Mouse (Mus musculus): ENCODE measurements at regions not wholly inside any gene's neighbourhood (a gene's known extent, or its start where the extent isn't known, plus 50 kb on each side); places are given as distances from the start of the nearest gene placed in this dataset.

- no peak for DNase-seq (ENCODE audit: low spot score)
Measured at GRCm38 (mm10) chr6:147970162-147970608, 76.9 kb upstream of the Far2 start.

- DNase-seq (ENCODE audit: low spot score) = no peak
Measured at GRCm38 (mm10) chr6:147972552-147972951, 74.5 kb upstream of the Far2 start.

GRCm38 (mm10) chr6:147973059-147973458 lies 74.0 kb upstream of the Far2 start:
- no peak for DNase-seq (ENCODE audit: low spot score)

DNA sequence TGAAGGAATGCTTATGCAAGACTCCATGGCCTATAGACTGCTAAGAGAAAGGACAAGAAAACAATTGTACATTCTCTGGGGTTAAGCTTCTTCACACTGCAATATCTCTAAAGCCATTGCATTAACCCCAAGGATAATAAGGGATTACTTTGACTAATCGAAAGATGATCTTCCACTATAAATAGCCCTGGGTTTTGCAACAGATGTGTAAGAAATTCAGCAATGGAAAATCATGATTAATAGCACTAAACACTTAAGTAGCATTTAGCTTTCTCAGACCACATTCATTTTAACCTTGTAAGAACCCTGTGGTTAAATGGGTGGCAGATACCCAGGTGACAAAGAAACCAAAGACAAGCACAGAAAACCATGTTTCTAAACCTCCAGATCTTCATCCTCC lies 71.1 kb upstream of the Far2 start:
- no peak for DNase-seq (ENCODE audit: low spot score)

DNA sequence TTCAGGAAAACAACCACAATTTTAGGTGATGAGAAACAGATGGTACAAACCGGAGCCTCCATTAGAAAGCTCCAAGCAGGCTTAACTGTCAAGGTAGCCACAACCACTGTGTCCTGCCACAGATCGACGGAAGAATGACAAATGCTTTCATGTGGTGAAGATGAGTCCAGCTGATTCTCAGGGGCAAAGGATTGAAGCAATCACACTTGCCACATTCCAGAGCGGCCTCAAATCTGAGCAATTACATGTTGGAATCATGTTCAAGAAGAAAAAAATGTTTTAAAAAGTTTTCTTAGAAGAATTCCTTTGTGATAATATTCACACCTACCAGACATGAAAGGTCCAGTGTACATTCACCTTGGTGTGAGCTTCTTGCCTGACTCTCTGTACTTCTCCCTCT lies 57.7 kb upstream of the Far2 start:
- no peak for DNase-seq (ENCODE audit: low spot score)
